Mouse (Mus musculus) left cerebral cortex, adult 2 months (tissue): Measurements from ENCODE around the gene Cdk14. TPM values are rescaled to one million over a fixed set of nuclear protein-coding genes. Genes with fewer than 3 reads are reported as not detected.

Experiments
- DNase-seq, 2 experiments: peaks; one replicate each; pipeline ENCODE4 v3.0.0; 2021 to 2022; ENCODE audit warnings: low spot score in 2 of 2, mixed read lengths in 1 of 2; ENCODE audit errors: extremely low spot score in 1 of 2
- H3K27ac ChIP-seq: fragments of 200-600 bp; 2 replicates; pipeline ENCODE4 v1.8.1; 2022
- H3K4me3 ChIP-seq: fragments of 200-600 bp; 2 replicates; pipeline ENCODE4 v1.8.1; 2022
- CTCF ChIP-seq: fragments of 200-600 bp; IDR thresholded peaks from 2 replicates; pipeline ENCODE4 v1.8.1; 2022; ENCODE audit warnings: antibody characterized with exemption, mild to moderate bottlenecking, moderate library complexity
- intact Hi-C: fragments of 180-260 bp; cut with DNase I; formaldehyde crosslinking; loops from one replicate; pipeline ENCODE4 v1.15.1; 2025
- total RNA-seq, 2 experiments: library from RNA; stranded (reverse); gene quantifications; 2 replicates each; pipeline ENCODE4 v1.2.3; 2021

Cdk14 gene
- total RNA-seq, 2 experiments from 2014 or later = 199 to 207 TPM

GRCm38 (mm10) chr5:5159521-5159920, 260.6 kb downstream of the Cdk14 start:
- no peak overlapping the region for H3K27ac ChIP-seq
- no peak overlapping the region for H3K4me3 ChIP-seq
- intact Hi-C loops = loop anchor here (2.0 kb wide), 1 partner anchor 167 kb away; no protein-coding TSS in a partner anchor
- DNase-seq = no peak
- TF ChIP-seq CTCF = no peak

GRCm38 (mm10) chr5:5139855-5140254, 280.3 kb downstream of the Cdk14 start:
- DNase-seq = no peak
- Histone ChIP-seq H3K27ac (no peak overlapping the region), H3K4me3 (no peak overlapping the region)
- no peak for TF ChIP-seq CTCF
- intact Hi-C loops = no loop called here

GRCm38 (mm10) chr5:5134905-5135511, 285.1 kb downstream of the Cdk14 start:
- TF ChIP-seq CTCF = no peak
- intact Hi-C loops = no loop called here
- no peak for DNase-seq
- Histone ChIP-seq H3K27ac (no peak overlapping the region), H3K4me3 (no peak overlapping the region)

GRCm38 (mm10) chr5:5134143-5134904, 285.8 kb downstream of the Cdk14 start:
- intact Hi-C loops = no loop called here
- Histone ChIP-seq H3K27ac (no peak overlapping the region), H3K4me3 (no peak overlapping the region)
- no peak for DNase-seq
- TF ChIP-seq CTCF = no peak

GRCm38 (mm10) chr5:5128852-5129251, 291.3 kb downstream of the Cdk14 start:
- H3K27ac ChIP-seq = no peak overlapping the region
- no peak overlapping the region for H3K4me3 ChIP-seq
- no peak for DNase-seq
- no peak for TF ChIP-seq CTCF
- intact Hi-C loops = no loop called here

- H3K27ac ChIP-seq = no peak overlapping the region
- TF ChIP-seq CTCF = no peak
- no peak for DNase-seq
- no peak overlapping the region for H3K4me3 ChIP-seq
- intact Hi-C loops = no loop called here
These were observed 295.5 kb downstream of the Cdk14 start for GRCm38 (mm10) chr5:5124645-5125044.

- no peak overlapping the region for H3K27ac ChIP-seq
- H3K4me3 ChIP-seq = no peak overlapping the region
- no peak for TF ChIP-seq CTCF
- intact Hi-C loops = no loop called here
- no peak for DNase-seq
These were observed 303.2 kb downstream of the Cdk14 start for GRCm38 (mm10) chr5:5116775-5117522.

GRCm38 (mm10) chr5:5115546-5115945, 304.6 kb downstream of the Cdk14 start:
- no peak overlapping the region for H3K4me3 ChIP-seq
- DNase-seq = no peak
- intact Hi-C loops = no loop called here
- TF ChIP-seq CTCF = no peak
- no peak overlapping the region for H3K27ac ChIP-seq

GRCm38 (mm10) chr5:5109621-5110020, 310.5 kb downstream of the Cdk14 start:
- no peak overlapping the region for H3K4me3 ChIP-seq
- no peak for TF ChIP-seq CTCF
- H3K27ac ChIP-seq = no peak overlapping the region
- DNase-seq = no peak
- intact Hi-C loops = no loop called here

- no peak for DNase-seq
- no peak overlapping the region for H3K27ac ChIP-seq
- H3K4me3 ChIP-seq = no peak overlapping the region
- intact Hi-C loops = no loop called here
- TF ChIP-seq CTCF = no peak
These were observed 311.1 kb downstream of the Cdk14 start for GRCm38 (mm10) chr5:5109017-5109416.

- TF ChIP-seq CTCF = no peak
- DNase-seq = no peak
- Histone ChIP-seq H3K27ac (no peak overlapping the region), H3K4me3 (no peak overlapping the region)
- intact Hi-C loops = no loop called here
These were observed 323.7 kb downstream of the Cdk14 start for GRCm38 (mm10) chr5:5096248-5096915.

- H3K27ac ChIP-seq = no peak overlapping the region
- H3K4me3 ChIP-seq = no peak overlapping the region
- peak in 1 of 2 experiments; percentile 35 for DNase-seq
- TF ChIP-seq CTCF = no peak
- intact Hi-C loops = loop anchor here (5.0 kb wide), 1 partner anchor 100 kb away; no protein-coding TSS in a partner anchor
These were observed 327.4 kb downstream of the Cdk14 start for GRCm38 (mm10) chr5:5092736-5093135.
